Mouse (Mus musculus) 3134 (cell line): ENCODE data around the gene Fcgbp.
"Not testable (repeated sequence)": the region's sequence is repeated elsewhere in the genome, so short reads cannot be mapped to it uniquely, and the experiment has no call there.

ENCODE experiments used
- DNase-seq: peaks from one replicate; pipeline ENCODE4 v3.0.0-alpha.2; 2011; ENCODE audit warnings: low spot score; ENCODE audit not compliant: insufficient read length; ENCODE audit errors: extremely low read depth

Gene Fcgbp

DNA sequence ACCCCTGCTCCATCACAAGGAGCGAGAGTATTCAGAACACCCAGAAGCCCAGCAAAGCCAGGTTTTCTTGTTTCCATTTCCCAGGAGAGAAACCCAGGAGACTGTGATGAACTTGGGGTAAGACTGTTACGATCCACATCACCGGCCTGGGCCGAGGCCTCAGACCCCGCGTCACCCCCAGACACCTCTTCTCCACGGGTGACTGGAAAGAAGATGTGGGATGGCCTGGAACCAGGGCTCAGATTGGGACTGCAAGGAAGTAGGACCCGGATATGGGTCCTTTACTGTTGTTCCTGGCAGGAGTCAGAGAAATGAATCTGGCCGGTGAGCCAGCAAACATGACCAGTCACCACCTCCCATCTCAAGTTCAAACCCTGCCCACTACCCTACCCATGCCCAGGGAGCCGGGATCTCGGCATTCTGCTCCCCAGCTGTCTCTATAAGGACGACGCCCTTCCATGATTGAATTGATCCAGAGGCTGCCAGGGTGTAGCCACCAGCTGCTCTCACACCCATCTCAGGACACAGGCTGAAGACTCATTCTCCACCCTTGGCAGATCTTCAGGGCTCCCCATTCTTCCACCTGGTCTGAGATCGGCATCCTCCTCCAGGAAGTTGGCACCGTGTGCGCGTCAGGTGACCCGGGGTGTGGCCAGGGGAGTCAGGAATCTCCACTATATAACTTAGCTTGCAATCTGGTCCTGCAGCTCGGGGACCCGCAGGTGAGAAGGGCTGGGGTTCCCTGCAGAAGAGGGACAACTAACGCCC lies at the start of gene Fcgbp:
TSS of gene Fcgbp (plus strand) at position 706 of the 768 bp plus-strand sequence.
- peak; percentile 25 for DNase-seq

DNA sequence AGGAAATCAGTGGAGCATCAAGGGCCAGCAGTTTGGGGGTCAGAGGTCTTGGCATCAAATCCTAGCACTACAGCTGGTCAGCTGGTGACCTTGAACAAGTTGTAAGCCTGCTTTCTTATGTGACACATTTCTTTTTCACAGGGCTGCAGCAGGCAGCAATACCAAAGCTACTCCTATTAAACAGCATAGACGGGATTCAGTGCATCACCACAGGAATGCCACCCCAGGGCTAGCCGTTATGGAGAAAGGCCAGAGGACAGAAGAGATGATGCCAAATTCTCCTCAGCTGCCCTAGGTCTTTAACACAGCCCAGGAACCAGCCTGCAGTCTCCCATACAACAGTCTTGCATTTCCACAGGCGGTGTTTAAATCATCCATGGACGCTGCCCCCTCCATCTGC lies 26.5 kb upstream of the Fcgbp start:
- no peak for DNase-seq

DNA sequence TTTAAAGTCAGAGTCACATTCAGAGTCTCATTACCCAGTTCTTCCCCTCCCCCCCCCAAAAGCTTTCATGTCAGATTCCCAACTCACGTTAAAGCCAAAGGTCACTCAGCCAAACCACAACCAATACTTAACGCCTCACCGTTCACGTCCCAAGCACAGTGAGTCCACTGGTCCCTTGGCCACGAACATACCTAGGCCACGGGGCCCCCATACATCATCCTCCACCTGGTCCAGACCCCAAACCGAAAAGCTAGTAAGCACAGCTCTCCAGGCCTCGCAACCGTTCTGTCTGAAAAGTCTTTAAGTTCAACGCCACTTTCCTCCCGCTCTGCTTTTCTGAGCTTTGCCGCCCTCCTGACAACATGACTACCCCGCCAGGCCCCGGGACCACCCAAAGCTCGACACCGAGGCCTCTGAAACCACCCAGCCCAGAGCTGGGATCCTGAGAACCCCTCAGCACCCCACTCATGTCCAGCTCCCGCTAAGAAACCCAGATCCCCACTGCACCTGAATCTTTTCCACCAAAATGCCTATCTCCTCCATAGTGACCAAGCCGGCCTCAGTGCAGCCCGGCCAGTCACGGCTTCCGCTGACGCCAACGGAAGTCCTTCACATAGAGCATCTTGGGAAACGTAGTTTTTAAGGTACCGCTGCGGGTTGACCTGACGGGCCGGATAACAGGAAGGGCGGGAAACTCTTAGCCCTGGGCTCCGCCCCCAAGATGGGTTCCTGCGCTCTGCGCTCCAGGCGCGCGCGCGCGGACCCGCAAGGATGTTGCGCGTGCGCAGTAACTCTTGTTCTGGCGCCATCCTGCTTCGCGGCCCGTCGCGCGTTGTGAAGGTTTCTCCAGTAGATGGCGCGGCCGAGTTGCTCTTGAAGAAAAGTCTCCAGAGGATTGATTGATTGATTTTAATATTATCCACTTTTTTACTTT lies 21.3 kb upstream of the Fcgbp start, which contains the start of gene Psmc4:
TSS of gene Psmc4 (minus strand) at position 626 of the 934 bp plus-strand sequence.
- peak; percentile 98 for DNase-seq

DNA sequence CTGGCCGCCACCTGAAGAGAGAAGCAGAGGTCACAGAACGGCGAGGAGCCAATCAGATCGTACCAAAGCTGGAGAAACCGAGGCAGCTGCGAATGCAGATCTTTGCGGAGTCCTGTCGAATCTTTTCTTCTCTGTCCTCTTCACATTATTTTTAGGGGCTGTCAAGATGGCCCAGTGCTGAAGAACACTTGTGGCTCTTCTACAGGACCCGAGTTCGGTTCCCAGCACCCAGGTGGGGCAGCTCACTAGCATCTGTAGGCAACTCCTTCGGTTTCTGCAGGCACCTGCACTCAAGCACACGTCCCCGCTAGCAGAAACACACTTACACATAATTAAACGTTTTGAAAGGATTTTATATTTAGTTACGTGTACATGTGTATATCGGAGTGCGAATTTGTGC lies 20.5 kb upstream of the Fcgbp start:
- no peak for DNase-seq

DNA sequence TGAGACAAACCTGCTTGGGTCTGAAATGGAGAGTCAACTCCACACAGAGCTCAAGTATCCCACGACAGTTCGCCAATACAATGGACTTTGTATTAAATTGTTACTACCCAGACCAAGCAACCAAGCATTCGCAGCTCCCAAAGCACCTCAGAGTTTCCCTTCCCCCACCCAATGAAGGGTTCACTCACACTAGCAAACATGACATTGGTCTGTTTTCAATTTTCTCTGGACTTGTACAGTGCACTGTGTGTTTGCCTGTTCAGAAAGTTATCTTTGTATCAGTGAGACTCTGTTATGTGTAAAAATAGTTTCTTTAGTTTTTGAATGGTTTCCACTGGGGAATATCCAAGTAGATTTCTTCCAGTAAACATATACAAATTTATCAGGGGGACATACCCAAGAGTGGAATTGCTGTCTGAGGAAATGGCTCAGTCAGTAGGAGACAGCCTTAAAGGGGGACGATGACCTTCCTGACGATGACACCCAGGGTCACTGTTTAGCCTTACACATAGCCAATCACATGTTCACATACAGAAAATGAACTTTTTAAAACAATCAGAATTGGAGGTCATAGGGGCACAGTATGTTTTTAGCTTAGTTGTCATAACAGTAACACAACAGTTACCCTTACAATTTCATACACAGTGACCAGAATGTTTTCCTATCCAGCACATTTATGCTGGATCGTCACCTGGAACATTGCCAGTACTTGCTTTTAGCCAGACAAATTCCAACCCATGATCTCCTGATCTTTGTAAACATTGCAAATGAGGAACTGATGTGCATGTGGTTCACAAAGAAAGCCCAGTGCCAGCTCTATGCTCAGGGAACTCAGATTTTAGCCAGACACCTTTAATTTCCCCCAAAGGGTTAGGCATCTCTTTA lies 17.7 kb upstream of the Fcgbp start:
- no peak for DNase-seq

DNA sequence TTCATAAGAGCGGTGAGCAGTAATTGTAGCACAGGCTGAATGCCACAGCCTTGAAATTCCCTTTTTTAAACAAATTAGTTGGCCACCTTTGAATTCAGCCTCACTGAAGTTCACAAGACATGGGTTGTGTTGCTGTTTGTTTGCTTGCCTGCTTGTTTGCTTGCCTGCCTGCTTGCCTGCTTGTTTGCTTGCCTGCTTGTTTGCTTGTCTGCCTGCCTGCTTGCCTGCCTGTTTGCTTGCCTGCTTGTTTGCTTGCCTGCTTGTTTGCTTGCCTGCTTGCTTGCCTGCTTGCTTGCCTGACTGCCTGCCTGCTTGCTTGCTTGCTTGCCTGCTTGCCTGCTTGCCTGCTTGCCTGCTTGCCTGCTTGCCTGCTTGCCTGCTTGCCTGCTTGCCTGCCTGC lies 11.1 kb upstream of the Fcgbp start:
- no peak for DNase-seq

DNA sequence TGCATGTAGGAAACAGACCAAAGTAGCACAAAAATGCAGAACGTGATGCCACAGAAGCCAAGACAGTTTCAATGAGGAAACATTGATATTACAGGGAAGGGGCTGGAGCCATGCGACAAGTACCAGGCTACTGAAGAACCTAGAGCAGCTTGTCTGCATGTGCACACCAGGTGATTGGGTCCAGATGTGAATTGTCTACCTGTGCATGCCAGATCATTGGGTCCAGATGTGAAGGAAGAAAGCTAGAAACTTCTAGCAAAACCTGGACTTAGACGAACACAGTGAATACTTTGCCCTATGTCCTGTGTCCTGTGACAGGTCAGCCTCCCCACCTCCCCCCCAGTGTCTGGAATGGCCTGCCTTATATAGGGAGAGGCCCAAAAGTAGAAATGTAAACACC lies 2.4 kb upstream of the Fcgbp start:
- no peak for DNase-seq

DNA sequence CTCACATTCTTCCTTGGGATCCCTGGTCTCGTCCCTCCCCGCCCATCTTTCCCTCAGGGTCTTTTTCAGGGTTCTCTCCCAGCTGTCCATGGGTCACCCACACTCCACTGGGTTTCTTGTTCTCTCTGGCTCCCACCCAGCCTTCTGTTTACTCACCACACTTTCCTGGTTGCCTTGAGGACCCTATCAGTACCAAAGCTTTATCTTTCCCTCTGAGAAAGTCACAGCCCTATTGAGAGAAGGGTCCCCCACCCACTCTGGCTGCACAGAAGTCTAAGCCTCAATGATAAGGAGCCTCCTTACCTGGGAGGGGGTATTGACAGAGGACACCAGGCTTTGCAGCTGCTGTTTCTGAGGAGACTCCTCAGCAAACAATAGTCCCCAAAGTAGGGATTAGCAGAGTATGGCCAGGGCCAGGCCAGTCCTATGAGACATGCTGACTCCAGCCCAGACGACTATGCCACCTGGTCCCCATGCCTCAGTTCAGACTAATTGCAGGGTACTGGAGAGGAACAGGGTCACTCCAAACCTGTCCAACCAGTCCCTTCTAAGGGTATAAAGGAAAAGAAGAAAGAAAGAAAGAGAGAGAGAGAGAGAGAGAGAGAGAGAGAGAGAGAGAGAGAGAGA lies 1.4 kb upstream of the Fcgbp start:
- no peak for DNase-seq

DNA sequence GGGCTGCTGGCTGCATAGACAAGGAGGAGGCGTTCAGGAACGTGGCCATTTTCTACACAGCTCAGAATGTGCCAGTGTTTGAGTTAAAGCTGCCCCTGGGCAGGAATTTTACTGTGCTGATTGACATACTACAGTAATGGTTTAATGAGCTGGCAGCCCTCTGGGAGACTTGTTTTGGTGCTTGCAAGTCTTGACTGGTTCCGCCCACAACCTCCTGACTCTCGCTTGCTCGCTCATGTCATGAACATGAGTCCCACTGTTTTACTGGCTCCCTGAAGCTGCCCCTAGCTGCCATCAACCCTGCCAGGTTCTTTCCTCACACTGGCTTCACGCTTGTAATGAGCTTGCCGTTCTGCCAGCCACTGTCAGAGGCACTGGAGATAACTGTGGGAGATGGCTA lies 13.2 kb downstream of the Fcgbp start:
- no peak for DNase-seq

DNA sequence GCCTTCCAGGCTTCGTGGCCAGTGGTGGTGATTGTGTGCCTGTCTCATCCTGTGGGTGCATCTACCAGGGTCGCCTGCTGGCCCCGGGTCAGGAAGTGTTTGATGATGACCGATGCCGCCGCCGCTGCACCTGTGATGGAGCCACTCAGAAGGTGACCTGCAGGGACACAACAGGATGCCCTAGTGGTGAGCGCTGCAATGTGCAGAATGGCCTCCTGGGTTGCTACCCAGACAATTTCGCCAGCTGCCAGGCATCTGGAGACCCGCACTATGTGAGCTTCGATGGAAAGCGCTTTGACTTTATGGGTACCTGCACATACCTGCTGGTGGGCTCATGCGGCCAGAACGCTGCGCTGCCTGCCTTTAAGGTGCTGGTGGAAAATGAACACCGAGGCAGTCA lies 15.2 kb downstream of the Fcgbp start:
- DNase-seq = no peak

DNA sequence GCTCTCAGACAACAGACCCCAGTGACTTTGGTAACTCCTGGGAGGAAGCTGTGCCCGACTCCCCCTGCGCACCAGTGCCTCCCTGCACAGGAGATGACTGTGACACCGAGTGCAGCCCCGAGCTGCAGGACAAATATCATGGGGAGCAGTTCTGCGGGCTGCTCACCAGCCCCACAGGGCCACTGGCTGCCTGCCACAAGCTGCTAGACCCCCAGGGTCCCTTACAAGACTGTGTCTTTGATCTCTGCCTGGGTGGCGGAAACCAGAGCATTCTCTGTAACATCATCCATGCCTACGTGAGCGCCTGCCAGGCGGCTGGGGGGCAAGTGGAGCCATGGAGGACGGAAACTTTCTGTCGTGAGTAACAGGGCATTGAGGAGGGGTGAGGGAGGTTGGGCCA lies 22.5 kb downstream of the Fcgbp start:
- DNase-seq = no peak

DNA sequence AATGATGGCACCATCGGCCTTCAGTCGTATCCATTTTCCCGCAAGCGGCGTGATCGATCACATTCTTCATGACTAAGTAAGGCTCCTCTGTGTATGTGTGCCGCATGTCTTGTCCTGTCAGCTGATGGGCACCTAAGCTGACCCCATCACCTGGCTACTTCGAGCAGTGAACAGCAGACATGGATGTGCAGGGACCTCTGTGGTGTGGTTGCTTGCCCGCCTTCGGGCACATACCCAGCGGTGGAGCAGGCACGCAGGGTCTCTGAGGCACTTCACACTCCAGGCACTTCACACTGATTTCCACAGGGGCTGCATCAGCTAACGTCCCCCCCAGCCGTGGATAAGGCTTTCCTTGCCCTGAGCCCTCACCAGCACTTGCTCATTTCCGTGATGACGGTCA lies 28.1 kb downstream of the Fcgbp start:
- DNase-seq = no peak

DNA sequence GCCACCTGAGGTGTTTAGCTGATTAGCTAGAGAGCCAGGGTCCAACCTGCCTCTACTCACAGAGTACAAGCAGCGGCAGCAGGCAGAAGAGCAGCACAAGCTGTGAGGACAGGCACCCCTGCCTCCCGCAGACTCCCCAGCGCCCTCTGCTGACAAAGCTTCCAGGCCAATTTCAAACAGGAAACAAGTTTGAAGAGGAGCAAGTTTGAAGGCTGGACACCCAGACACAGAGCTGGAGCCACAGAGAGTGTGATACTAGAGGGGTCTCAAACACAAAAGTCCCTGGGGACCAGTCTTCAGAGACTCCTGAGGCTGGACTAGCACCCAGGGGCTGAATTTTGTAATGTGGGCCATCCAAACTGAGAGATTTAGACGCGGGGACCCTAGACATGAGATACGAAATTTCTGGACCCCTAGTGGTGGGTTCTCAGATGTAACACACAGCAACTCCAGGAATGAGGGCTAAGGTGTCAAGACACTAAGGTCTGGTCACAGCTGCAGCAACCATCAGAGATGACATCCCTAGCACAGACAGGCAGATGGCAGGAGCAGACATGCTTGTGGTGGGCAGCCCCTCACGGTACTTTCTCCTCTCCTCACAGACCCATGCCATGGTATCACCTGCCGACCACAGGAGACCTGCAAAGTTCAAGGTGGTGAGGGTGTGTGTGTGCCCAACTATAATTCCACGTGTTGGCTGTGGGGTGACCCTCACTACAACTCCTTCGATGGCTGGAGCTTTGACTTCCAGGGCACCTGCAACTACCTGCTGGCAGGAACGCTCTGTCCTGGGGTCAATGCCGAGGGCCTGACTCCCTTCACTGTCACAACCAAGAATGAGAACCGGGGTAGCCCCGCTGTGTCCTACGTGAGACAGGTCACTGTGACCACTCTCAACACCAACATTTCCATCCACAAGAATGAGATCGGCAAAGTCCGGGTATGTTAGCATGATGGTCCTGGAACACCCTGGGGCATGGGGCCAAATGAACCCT lies 29.9 kb downstream of the Fcgbp start:
- DNase-seq = no peak

DNA sequence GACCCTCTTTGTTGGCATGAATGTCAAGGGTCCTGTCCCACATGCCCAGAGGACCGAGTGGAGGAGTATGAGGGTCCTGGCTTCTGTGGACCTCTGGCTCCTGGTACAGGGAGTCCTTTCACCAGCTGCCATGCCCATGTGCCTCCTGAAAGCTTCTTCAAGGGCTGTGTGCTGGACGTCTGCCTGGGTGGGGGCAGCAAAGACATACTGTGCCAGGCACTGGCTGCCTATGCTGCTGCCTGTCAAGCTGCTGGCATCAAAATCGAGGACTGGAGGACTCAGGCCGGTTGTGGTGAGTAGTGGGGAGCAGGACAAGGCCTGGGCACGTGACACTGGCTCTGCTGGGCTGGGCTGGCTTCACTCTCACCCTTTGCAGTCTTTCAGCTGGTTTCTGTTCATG lies 31.9 kb downstream of the Fcgbp start:
- not testable (repeated sequence) for DNase-seq

DNA sequence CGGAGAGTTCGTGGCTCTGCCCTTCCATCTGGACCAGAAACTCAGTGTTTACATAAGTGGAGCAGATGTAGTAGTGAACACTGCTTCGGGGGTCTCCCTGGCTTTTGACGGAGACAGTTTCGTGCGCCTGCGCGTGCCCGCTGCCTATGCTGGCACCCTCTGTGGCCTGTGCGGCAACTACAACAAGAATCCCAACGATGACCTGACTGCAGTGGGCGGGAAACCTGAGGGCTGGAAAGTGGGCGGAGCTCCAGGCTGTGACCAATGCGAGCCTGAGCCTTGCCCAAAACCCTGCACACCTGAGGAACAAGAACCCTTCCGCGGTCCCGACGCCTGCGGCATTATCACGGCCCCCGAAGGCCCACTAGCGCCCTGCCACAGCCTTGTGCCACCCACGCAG lies 33.6 kb downstream of the Fcgbp start:
- DNase-seq = no peak

DNA sequence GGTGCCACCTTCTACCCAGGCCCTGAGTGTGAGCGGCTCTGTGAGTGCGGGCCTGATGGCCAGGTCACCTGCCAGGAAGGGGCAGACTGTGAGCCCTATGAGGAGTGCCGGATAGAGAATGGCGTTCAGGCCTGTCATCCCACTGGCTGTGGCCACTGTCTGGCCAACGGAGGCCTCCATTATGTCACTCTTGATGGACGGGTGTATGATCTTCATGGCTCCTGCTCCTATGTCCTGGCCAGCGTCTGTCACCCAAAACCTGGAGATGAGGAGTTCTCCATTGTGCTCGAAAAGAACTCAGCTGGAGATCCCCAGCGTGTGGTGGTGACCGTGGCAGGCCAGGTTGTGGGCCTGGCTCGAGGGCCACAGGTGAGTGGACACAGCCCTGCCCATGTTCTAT lies 35.2 kb downstream of the Fcgbp start:
- no peak for DNase-seq

DNA sequence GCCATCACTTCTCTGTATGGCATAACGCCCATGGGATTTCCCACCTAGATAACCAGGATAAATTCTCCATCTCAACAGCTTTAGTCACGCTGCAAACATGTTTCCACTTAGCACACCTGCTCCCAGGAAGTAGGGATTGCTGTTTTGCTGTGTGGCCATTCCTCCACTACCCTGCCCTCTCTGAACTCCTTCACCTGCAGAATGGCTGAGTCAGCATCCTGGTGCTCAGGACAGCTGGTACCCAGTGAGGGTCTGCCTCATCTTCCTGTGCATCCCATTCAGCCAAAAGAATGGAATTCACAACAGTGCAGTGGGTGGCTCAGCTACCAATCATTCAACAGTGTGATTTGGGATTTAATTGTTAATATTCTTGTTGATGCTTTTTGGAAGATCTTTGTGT lies 43.6 kb downstream of the Fcgbp start:
- DNase-seq = no peak

DNA sequence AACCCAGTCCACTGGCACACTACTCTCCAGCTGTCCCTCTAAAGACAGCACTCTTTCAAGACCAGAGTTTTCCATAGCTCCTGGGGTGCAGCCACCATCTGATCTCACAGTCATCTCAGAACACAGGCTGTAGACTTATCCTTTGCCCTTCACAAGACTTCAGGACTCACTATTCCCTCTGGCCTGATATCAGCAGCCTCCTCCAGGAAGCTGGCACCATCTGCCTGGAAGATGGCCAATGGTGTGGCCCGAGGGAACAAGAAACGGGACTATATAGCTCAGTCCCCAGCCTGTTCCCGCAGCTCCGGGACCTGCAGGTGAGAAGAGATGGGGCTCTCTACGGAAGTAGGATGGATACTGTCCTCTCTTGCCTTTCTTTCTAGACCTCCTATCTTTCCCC lies 58.1 kb downstream of the Fcgbp start, which contains the start of gene 9530053A07Rik:
TSS of gene 9530053A07Rik (plus strand) at position 301 of the 400 bp plus-strand sequence.
- no peak for DNase-seq

DNA sequence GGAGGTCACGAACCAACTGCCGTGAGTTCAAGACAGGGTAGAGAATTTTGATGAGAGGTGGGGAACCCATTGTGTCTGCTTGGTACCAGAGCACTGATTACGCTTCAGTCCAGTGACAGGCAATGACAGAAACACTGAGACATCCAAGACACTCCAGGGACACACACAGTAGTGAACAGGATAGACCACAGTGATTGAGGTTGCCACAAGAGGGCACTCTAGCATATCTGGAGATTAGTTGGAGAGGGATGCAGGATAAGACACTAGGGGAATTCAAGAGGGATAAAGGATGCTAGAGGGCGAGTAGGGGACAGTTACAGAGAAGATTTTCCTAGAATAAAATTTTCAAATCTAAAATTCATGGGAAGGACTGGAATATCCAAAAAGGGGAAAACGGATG lies 66.6 kb downstream of the Fcgbp start:
- DNase-seq = no peak
